Mouse (Mus musculus) kidney, postnatal 4 days (tissue): ENCODE measurements around the gene Kcnq4.

Source experiments
- DNase-seq, 2 experiments: peaks; one replicate each; pipeline ENCODE4 v3.0.0; 2021; ENCODE audit warnings: mixed read lengths in 2 of 2

The Kcnq4 gene

GRCm38 (mm10) chr4:120747941-120748866, at the start of gene Kcnq4:
Gene Kcnq4 (minus strand): TSS chr4:120748612.
- DNase-seq = no peak

GRCm38 (mm10) chr4:120796687-120797086, 48.3 kb upstream of the Kcnq4 start:
- no peak for DNase-seq

- DNase-seq = no peak
Measured at GRCm38 (mm10) chr4:120795646-120796045, 47.2 kb upstream of the Kcnq4 start.

- no peak for DNase-seq
Measured at GRCm38 (mm10) chr4:120792918-120793317, 44.5 kb upstream of the Kcnq4 start.

- no peak for DNase-seq
Measured at GRCm38 (mm10) chr4:120790027-120790426, 41.6 kb upstream of the Kcnq4 start.

GRCm38 (mm10) chr4:120755801-120756200, 7.4 kb upstream of the Kcnq4 start:
- no peak for DNase-seq

GRCm38 (mm10) chr4:120755299-120755698, 6.9 kb upstream of the Kcnq4 start:
- peak; percentile 89 to 90 for DNase-seq

- no peak for DNase-seq
Measured at GRCm38 (mm10) chr4:120749601-120750000, 1.2 kb upstream of the Kcnq4 start.

- peak; percentile 37 to 55 for DNase-seq
Measured at GRCm38 (mm10) chr4:120747243-120747792, 1.1 kb downstream of the Kcnq4 start.

GRCm38 (mm10) chr4:120746552-120747150, 1.8 kb downstream of the Kcnq4 start:
- peak; percentile 48 to 49 for DNase-seq

- DNase-seq = peak in 1 of 2 experiments; percentile 29
Measured at GRCm38 (mm10) chr4:120745731-120746551, 2.5 kb downstream of the Kcnq4 start.

- peak in 1 of 2 experiments; percentile 46 for DNase-seq
Measured at GRCm38 (mm10) chr4:120743636-120744035, 4.8 kb downstream of the Kcnq4 start.

- DNase-seq = no peak
Measured at GRCm38 (mm10) chr4:120741303-120741702, 7.1 kb downstream of the Kcnq4 start.

- no peak for DNase-seq
Measured at GRCm38 (mm10) chr4:120734012-120734622, 14.3 kb downstream of the Kcnq4 start.

GRCm38 (mm10) chr4:120732737-120733136, 15.7 kb downstream of the Kcnq4 start:
- no peak for DNase-seq

- DNase-seq = peak; percentile 87 to 90
Measured at GRCm38 (mm10) chr4:120731030-120731644, 17.3 kb downstream of the Kcnq4 start.

- DNase-seq = no peak
Measured at GRCm38 (mm10) chr4:120730574-120730973, 17.8 kb downstream of the Kcnq4 start.

GRCm38 (mm10) chr4:120730146-120730545, 18.3 kb downstream of the Kcnq4 start:
- peak in 1 of 2 experiments; percentile 48 for DNase-seq

GRCm38 (mm10) chr4:120729441-120729840, 19.0 kb downstream of the Kcnq4 start:
- DNase-seq = no peak

GRCm38 (mm10) chr4:120727842-120728241, 20.6 kb downstream of the Kcnq4 start:
- DNase-seq = no peak

- peak in 1 of 2 experiments; percentile 26 for DNase-seq
Measured at GRCm38 (mm10) chr4:120726174-120726573, 22.2 kb downstream of the Kcnq4 start.
